Mouse (Mus musculus) heart, adult 9 months (tissue): ENCODE results near the gene Rbms1.

ENCODE experiments used
- DNase-seq, 2 experiments: peaks; one replicate each; pipeline ENCODE4 v3.0.0; 2022; ENCODE audit warnings: low spot score in 2 of 2

The Rbms1 gene

DNA sequence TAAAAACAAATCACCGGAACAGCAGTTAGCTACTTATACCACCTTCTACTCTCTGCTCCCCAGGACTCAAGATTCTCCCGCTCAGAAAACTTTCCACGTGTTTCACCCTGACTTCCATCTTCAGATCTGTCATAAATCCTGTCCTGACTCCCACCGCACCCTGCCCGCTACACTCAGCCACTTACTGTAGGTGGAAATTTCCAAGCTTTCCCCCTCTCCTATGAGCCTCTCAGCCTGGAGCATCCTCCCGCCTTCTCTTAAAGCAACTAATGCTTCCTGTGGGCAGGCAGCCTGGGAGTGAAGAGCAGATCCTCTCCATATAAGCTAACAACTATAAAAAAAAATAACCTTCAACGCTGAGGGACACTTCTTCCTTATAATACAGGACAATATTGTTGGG is 44.6 kb downstream of the Rbms1 start:
- DNase-seq, result no peak

DNA sequence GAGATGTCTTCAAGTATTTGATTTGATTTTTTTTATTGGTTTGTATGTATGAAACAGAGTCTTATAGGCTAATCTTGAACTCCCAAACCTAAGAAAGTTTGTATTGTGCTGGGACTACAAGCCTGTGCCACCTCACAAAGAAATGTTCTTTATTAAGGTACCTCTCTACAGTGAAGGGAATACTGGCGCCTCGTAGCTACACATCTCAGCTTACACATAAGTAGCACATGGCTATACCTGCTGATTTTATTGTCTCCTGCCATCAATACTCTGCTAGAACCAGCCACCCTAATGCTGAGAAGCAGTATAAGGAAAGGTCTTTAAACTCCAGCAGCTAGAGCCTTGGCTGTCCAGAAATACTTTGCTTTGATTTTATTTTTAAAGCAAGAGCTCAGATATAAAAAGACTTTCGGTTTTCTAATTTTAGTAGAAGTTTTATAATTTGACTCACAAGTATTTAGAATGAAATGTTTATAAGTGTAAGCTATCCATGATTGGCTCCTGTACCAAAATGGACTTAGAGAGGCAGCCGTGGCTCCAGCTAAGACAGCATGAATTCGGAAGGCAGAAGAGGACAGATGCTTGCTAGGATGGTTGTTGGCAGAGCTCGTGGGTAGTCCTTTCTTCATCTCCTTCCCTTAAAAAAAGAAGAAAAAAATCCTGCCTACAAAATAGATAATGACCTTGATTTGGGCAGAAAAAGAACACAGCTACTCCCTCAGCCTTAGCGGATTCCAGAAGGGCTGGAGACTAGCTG is 48.3 kb downstream of the Rbms1 start:
- DNase-seq, result no peak

DNA sequence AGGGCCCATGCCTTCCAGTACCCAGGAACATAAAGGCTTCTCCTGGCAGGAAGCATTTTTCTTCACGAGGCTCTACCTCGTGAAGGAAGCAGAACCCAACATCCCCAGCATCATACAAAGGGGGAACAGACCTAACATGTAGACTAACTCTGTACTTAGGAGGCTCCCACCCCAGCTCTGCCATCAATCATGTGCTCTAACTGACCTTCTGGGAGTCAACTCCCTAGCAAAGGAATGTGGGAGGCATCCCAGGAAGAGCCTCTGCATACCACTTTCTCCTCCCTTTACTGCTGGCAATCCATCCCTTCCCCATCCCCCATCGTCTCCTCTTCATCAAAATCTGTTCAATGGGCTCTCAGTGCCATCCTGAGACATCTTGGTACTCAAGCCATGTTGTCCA is 49.7 kb downstream of the Rbms1 start:
- DNase-seq, result no peak

DNA sequence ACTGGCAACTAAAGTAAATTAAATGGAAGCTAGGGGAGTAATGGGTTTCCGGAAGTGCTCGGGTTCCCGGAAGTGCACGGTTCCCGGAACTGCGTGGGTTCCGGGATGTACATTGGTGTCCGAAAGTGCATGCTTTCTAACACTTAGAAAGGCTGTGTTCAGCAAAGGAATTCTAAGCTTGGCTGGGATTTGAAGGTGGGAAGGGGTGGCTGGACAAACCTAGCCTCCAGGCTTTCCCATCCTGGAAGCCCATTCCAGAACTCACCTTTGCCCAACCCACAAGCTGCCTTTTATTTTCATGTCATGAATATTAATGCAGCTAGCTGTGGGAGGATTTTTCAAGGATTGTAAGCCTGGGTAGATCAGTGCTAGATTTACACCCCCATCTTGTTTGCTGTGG is 51.3 kb downstream of the Rbms1 start:
- DNase-seq, result no peak

DNA sequence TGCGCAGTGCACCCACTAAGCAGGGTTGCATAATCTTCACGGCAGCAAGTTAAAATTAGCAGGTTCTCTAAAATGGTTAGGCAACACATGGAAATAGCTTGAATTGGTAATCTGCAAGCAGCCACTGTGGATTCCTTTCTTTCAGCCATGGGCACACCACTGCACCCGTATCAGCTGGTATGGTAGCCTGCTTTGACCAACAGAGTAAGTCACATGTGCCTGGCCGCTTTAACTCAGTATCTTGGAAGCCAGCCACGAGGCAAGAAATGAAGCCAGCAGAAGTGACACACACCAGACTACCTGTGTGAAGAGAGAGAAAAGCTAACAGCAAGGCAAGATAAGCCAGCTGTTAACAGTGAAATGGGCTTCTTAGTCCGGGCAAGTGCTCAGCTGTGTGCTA is 52.2 kb downstream of the Rbms1 start:
- peak; percentile 73 to 84 for DNase-seq

DNA sequence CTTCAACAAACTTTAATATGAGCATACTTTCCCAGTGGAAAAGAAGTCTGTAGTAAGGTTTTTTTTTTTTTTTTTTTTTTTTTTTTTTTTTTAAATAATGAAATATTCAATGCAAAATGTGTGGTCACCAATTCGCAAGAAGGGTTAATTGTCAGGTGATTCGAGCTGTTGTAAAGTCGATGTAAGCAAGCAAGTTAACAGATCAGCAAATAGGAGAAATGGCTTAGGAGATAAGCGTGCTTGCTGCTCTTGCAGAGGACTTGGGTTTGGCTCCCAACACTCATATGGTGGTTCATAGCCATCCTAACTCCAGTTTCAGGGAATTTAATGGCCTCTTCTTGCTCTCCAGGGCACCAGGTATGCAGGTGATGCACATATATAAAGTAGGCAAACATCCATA is 54.4 kb downstream of the Rbms1 start:
- no peak for DNase-seq

DNA sequence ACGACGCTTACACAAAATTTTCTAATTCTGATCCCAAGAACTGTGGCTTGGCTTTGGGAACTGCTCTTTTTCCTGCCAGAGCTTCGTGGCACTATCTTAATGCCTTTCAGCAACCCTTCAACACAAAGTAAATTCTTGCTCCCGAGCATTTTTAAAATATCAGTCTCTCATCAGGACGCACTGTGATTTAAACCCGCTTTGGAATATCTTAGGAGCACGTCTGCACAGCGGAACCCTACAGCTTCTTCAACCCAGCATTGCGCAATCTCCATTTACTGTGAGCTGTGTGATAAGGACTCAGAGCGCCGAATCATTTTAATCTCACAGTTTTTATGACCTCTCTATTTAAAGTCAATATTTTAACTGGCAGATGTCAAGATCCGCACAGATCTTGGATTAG is 54.9 kb downstream of the Rbms1 start:
- peak in 1 of 2 experiments; percentile 38 for DNase-seq

DNA sequence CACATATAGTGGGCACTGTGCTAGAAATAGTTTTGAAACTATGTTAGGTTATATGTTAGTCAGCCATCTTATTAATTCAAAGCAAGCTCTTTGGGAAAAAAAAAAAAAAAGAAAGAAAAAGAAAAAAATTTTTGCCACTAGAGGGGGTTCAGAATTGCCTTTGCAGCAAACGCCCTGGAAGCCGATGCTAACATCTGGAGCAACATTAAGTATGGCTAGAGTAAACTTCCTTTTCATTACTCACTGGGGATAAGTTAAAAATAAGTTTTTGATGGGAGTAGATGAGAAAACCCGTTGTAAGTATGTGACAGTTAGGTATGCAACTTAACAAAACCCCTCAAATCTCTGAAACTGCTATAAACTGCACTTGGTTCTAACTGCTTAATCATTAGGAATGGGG is 57.7 kb downstream of the Rbms1 start:
- no peak for DNase-seq

DNA sequence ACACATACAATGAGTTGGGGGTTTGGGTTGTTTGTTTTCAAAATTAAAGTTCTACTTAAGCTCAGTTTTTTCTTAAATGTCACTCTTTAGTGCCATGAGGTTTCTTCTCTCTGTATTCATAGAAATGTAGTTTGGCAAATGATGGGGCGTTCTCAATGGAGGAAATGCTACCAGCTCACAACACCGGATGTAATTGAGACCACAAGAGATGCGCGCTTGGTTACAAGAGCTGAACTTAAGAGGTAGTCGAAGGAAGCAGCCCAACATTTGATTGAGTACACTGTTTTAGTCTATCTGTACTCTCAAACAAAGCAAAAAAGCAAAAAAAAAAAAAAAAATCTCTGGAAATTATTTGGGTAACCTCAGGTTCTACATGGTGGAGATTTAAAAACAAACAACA is 58.9 kb downstream of the Rbms1 start:
- no peak for DNase-seq

DNA sequence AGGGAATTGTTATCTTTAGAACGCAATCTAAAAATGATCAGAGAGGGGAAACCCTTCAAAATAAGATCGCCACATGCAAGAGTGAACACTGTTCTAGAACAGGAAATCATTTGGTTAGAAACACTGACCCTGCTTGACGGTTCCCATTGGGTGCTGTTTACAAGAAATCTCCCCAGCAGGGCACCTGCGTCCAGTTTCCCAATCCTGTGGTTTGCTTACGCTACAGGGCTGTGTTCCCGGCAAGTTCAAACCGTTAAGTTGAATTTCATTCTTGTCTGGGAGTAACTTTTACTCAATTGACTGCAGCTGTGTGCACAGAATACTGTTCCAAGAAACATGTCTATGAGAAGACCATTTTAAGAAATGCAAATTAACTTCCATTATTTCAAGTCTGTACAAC is 59.5 kb downstream of the Rbms1 start:
- peak in 1 of 2 experiments; percentile 34 for DNase-seq

DNA sequence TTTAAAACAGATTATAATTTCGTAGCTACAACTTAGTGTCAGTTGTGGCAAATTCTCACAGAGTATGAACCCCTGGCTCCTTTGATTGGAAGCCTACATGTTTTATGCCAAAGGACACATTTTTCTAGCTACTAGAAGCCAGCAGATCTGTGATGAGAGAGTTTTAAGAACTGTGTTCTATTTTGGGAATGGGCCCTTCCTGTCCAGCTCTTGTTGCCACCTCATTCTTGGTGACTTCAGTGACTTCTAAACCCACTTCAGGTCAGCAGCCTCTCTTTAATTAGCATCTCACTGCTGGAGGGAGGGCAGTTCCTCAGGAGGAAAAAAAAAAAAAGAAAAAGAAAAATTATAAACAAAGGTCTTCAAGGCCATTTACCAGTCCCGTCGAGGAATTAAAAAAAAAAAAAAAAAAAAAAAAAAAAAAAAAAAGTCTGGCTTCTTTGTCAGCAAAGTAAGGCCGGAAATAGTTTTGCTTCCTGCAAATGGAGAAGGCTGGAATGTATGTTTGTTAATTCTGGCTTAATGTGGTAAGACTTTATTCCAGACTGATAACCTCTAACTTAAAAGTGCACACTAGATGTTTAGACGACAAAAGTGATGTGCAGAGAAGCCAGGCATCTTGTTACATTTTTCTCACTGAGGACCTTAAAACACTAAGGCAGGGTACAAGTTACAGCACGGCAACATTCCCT is 60.4 kb downstream of the Rbms1 start:
- DNase-seq, result peak in 1 of 2 experiments; percentile 49

DNA sequence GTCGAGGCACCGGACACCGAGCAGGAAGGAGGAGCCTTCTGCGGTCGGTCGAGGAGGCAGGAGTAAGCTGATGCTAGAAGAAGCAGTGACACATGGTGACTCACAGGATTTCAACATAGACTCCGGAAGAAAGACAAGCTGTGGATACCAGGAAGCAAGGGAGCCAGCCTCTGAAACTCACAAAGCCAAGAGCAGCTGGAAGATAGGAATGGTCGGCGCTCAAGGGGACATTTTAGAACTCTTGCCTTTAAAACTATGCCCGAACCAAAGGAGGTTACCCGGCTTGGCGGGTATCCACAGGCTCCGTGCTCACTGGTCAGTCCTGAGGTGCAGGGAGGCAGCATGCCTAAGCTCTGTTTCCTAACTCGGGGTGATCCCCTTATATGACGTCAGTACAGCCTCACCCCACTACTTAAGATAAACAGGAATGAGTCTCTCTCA is 61.5 kb downstream of the Rbms1 start:
- peak; percentile 87 for DNase-seq

DNA sequence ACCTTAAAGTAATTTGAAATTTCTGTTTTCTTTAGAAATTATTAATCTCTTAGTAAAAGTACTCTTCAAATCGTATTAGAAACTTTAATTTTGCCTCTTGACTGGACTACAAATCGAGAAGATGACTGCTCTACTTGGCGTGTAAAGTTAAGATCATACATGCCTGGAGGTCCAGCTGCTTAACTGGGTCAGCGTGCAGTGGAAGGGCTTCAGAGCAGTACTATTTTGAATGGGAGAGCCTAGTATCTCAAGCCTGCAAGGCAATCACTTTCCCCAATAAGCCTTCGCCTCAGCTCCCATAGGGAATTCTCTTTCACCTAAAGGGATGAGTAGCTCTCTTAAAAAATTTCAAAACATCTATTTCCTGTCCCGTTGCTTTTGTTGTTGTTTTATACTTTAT is 62.0 kb downstream of the Rbms1 start:
- no peak for DNase-seq

DNA sequence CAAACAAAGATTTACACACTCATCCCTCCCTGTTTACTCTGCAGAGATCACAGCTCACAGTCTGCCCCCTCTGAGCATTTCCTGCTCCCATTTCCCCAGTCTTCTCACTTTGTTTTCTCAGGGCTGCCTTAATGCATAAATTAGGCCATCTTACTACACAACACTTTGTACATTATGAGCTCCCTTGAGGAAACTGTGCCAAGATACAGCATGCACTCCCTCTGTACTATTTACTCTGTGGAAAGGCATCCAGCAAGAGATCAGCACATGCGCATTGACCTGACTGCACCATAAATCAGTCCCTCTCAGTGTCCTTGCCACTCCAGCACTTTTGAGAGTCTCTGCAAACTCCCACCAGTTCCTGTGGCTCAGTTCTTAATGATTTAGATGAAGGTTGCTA is 70.0 kb downstream of the Rbms1 start:
- DNase-seq, result no peak

DNA sequence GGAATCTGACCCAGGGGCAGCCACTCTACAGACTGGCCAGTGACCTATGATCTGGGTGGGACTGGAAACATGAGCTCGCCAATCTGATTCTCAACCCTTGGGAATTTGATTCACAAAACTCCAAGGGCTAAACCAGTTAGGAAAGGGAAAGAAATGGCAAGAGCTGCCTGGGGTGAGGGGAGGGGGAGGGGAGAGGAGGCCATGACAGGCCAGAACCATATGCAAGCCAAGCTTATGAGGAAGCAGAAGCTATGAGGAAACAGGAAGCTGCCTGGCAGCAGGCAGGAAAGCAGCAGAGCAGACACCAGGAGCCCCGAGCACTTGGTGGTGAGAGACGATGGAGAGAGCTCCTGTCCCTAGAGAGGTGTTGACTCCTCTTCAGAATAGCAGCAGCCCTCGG is 79.1 kb downstream of the Rbms1 start:
- DNase-seq, result peak in 1 of 2 experiments; percentile 75

DNA sequence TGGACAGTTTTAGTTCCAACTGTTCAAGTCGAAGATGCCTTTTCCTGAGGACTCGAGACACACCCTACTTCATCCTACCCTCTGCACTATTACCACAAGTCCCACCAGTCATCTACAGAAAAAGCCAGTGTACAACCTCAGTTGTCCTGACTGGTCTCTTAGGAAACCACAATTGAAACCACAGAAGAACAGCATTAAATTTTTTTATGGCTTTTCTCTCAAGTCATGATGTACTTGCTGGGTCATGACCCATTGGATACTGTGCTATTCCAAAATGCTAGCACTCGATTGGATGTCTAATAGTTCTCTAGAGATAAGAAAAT is 80.0 kb downstream of the Rbms1 start:
- no peak for DNase-seq

DNA sequence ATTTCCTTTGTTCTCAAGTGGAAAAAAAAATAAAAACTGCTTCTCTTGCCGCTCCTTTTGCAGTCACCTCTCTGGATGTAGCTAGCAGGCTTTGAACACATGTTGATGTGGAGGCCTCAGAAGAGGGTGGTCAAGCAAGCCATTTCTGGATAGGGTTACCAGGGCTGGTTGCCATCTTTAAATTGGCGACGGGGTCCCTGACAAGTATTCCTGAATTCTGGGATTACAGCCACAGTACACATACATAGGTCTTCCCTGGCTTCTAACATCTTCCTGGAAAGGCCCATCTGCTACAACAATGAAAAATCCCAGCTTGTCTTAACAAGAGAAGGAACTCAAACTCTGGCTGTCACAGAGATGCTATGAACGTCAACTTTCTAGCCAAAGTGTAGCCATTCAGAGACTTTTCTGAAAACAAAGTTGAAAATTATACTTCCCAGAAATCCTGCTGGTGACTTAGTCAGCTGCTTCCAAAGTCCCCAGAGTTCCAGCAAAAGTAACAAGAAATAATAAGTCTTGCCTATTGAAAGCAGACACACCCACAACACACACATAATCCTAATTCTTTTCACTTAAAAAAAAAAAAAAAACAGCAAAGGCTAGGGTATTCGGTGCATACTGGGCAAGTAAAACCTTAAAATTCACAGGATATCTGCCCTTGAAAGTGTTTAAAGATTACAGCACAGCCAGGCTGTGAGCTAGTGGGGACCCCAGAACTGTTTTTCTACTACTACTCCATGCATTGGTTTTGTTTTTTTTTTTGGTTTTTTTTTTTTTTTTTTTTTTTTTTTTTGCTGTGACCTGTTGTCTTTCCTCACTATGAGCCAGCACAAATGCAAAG is 80.6 kb downstream of the Rbms1 start:
- DNase-seq, result no peak

DNA sequence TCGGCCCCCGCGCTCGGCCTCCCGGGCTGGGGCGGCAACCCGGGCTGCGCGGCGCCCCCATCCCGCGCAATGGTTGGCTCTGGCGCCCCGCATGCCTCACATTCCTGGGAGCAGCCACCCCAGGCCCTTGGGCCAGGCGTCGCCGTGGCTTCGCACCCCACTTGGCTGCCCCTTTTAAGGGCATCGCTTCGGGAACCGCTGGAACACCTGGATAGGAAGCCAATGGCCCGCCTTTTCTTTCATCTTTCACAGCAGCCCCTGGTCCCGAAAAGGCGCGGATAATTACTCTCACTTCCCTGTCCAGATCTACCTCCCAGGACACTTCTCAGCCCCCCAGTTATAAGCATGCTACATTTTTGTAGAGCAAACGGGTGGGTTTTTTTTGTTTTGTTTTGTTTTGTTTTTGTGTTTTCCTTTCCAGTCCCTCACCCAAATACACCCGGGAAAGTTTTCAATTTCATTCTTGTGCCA is 81.4 kb downstream of the Rbms1 start:
- no peak for DNase-seq

DNA sequence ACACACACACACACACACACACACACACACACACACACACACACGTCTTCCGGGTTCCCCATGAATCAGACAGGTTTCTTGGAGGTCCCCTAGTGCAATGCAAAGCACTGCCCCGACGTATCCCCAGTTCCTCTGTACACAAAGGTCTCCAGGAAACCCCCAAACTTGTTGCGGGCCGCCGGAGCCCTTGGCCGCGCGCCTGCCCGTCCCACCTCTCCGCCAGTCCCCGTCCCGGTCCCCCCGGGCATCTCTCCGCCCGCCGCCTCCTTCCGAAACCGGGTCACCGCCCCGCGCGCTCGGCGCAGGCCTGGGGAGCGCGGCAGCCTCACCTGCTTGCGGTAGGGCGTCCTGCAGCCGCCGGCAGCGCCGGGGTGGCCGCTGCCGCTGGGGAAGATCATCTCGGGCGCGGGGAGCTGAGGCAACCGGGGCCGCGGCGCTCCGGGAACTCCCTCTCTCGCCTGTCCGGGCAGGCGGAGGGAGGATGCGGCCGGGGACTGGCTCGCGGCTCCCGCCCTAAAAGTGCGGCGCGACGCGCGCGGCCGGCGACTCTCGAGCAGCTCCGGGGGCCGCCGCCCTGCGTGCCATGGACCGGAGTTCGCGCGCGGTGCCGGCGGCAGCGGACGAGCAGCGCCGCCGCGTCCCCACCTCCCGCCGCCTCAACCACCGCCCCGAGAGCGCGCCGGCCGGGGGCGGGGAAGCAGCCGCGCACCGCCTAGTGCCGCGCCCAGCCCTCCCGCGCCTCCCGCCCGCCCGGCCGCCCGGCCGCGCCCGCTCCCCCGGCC is 82.0 kb downstream of the Rbms1 start:
- peak; percentile 80 to 83 for DNase-seq

DNA sequence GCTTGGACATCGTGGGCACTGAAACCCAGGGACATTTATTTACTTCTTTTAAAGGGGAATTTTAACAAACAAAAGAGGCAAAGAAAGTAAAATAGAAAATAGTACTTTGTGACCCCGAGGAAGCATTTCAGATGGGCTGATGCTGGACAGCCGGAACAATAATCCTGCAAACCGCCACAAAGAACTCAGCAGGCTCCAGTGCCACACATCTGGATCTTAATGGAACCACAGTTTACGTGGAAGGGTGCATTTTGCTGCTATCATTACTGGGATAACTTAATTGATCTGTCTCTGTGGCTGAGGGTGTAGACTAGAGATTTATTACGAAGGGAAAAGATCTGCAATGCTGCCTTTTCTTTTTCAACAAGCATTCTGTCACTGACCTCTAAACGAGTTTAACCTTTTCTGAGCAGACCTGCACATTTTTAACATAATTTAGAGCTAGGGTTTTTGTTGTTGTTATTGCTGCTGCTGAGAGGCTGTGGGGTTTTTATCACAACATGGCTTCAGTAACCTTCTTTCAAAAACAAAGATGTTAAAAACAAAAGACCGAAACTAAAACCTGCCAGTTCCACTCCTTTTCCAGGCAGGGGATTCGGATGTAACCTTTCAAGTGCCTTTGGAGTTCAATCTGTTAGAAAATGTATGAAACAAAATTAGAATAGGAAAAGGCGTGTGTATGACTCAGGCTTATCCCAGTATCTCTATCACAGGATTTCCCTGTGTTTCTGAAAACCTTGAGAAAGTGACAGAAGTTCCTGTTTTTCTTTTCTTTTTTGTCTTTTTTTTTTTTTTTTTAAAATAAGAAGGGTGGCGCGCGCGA is 82.8 kb downstream of the Rbms1 start:
- peak in 1 of 2 experiments; percentile 21 for DNase-seq
